Mouse (Mus musculus) lung, adult 2 months (tissue): ENCODE results near the gene Adprm.

Source experiments
- CTCF ChIP-seq: fragments of 200-500 bp; IDR thresholded peaks from 2 replicates; pipeline ENCODE4 v1.5.1; 2011; ENCODE audit warnings: mild to moderate bottlenecking, low read length, control low read depth; ENCODE audit not compliant: insufficient read depth
- POLR2A ChIP-seq: fragments of 200-500 bp; IDR thresholded peaks from 2 replicates; pipeline ENCODE4 v1.6.1; 2011; ENCODE audit warnings: low read depth, mild to moderate bottlenecking, control low read depth, low read length, borderline replicate concordance; ENCODE audit errors: extremely low read depth

DNA sequence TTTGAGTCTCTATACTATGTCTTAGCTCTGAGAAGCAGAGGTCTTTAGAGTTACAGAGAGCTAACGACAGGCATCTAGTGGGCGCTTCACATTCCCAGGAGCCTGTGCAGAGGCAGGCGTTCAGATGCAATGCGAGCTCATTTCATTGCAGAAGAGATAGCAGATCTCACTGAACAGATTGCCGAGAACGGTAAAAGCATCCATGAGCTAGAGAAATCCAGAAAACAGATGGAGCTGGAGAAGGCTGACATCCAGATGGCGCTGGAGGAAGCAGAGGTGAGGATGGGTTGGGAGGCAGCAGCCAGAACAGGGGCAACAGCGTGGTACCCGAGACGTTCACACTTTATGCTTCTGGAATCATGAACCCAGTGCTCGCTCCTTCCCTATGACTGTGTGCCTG lies 46.0 kb upstream of the Adprm start:
- TF ChIP-seq POLR2A: no peak
- TF ChIP-seq CTCF: no peak
